Mouse (Mus musculus) kidney, postnatal 0 days (tissue): ENCODE results near the gene Snx20. TPM values are rescaled to one million over a fixed set of nuclear protein-coding genes. Genes with fewer than 3 reads are reported as not detected.

Source experiments
- ATAC-seq: fragments of 200-750 bp; cut with Nextera tagmentation; replicated peaks from 2 replicates; pipeline ENCODE4 v1.8.0; 2017; ENCODE audit warnings: low read depth, moderate number of reproducible peaks, moderate TSS enrichment, moderate library complexity; ENCODE audit not compliant: low FRiP score
- DNase-seq: peaks from one replicate; pipeline ENCODE4 v3.0.0-alpha.2; 2016; ENCODE audit warnings: low spot score
- H3K27ac ChIP-seq: fragments of 300-500 bp; sonication (generic); 2 replicates; pipeline ENCODE4 v1.5.1; 2014; ENCODE audit warnings: mild to moderate bottlenecking
- H3K27me3 ChIP-seq: fragments of 300-500 bp; sonication (generic); 2 replicates; pipeline ENCODE4 v1.6.1; 2014; ENCODE audit warnings: low read length, mixed read lengths; ENCODE audit not compliant: insufficient read depth
- H3K36me3 ChIP-seq: fragments of 300-500 bp; sonication (generic); 2 replicates; pipeline ENCODE4 v1.6.1; 2014; ENCODE audit warnings: low read length, mixed read lengths; ENCODE audit not compliant: insufficient read depth
- H3K4me1 ChIP-seq: fragments of 300-500 bp; sonication (generic); replicated peaks from 2 replicates; pipeline ENCODE4 v1.6.1; 2014; ENCODE audit warnings: antibody characterized with exemption, low read length, mixed read lengths; ENCODE audit not compliant: insufficient read depth
- H3K4me2 ChIP-seq: fragments of 300-500 bp; sonication (generic); 2 replicates; pipeline ENCODE4 v1.6.1; 2014; ENCODE audit warnings: mild to moderate bottlenecking, low read length, moderate library complexity, mixed read lengths
- H3K4me3 ChIP-seq: fragments of 300-500 bp; sonication (generic); replicated peaks from 2 replicates; pipeline ENCODE4 v1.5.1; 2014; ENCODE audit warnings: low read depth, low read length
- H3K9ac ChIP-seq: fragments of 300-500 bp; sonication (generic); 2 replicates; pipeline ENCODE4 v1.6.1; 2014; ENCODE audit warnings: low read depth, low read length
- H3K9me3 ChIP-seq: fragments of 300-500 bp; sonication (generic); replicated peaks from 2 replicates; pipeline ENCODE4 v1.6.1; 2016; ENCODE audit warnings: low read length, inconsistent platforms, mixed read lengths
- CTCF ChIP-seq: IDR thresholded peaks from 2 replicates; pipeline ENCODE4 v1.5.1; 2016; ENCODE audit warnings: antibody characterized with exemption, low read depth, mild to moderate bottlenecking, moderate library complexity
- WGBS: fragments of 180-500 bp; shearing (Covaris S2); extraction: QIAGEN DNeasy Blood & Tissue Kit; methylation state at CpG from one replicate; pipeline ENCODE4 v1.1.7; 2014; 5-methylcytosine and 5-hydroxymethylcytosine counted together
- polyA plus RNA-seq: library from polyadenylated mRNA; unstranded; fragments of >200 nt; fragmentation: Nextera tagmentation; extraction: Ambion mirVana; gene quantifications from 2 replicates; pipeline ENCODE4 v1.2.1, GENCODE M21; 2015

The Snx20 gene
- polyA plus RNA-seq, 1 experiment from 2014 or later: 3.0 TPM

GRCm38 (mm10) chr8:88673859-88674258 is 37.9 kb upstream of the Snx20 start:
- no peak for TF ChIP-seq CTCF
- H3K27me3 ChIP-seq: no peaks in the 10 kb centered on the region
- no peak overlapping the region for H3K4me3 ChIP-seq
- no peak overlapping the region for H3K9ac ChIP-seq
- no peak overlapping the region for H3K4me2 ChIP-seq
- no peaks in the 10 kb centered on the region for H3K9me3 ChIP-seq
- no peak for ATAC-seq
- no peaks in the 10 kb centered on the region for H3K4me1 ChIP-seq
- no peak overlapping the region for H3K27ac ChIP-seq
- WGBS: 66% methylated on average over 5 of the region's 5 CpGs
- no peaks in the 10 kb centered on the region for H3K36me3 ChIP-seq
- DNase-seq: no peak

- Histone ChIP-seq H3K9me3 (no peaks in the 10 kb centered on the region), H3K4me2 (no peak overlapping the region), H3K9ac (no peak overlapping the region), H3K4me1 (no peaks in the 10 kb centered on the region), H3K27me3 (no peaks in the 10 kb centered on the region), H3K27ac (no peak overlapping the region), H3K4me3 (no peak overlapping the region), H3K36me3 (no peaks in the 10 kb centered on the region)
- ATAC-seq (no peak), DNase-seq (no peak)
- no peak for TF ChIP-seq CTCF
- 67% methylated on average over 10 of the region's 10 CpGs for WGBS
Measured at GRCm38 (mm10) chr8:88671575-88671974, 35.6 kb upstream of the Snx20 start.

GRCm38 (mm10) chr8:88670782-88671181 is 34.9 kb upstream of the Snx20 start:
- H3K4me1 ChIP-seq: 0 out of 2 replicates have a peak, but pooled peaks cover 5% of the 10 kb centered on the region
- no peak overlapping the region for H3K4me2 ChIP-seq
- H3K36me3 ChIP-seq: no peaks in the 10 kb centered on the region
- H3K4me3 ChIP-seq: no peak overlapping the region
- no peaks in the 10 kb centered on the region for H3K27me3 ChIP-seq
- H3K9me3 ChIP-seq: no peaks in the 10 kb centered on the region
- ATAC-seq: no peak
- no peak overlapping the region for H3K27ac ChIP-seq
- TF ChIP-seq CTCF: no peak
- DNase-seq: no peak
- no peak overlapping the region for H3K9ac ChIP-seq
- WGBS: 57% methylated on average over 6 of the region's 6 CpGs

GRCm38 (mm10) chr8:88668400-88669086 is 32.6 kb upstream of the Snx20 start:
- peaks cover 5% of the 10 kb centered on the region; the same call in 1 of the 2 replicates for H3K4me1 ChIP-seq
- no peaks in the 10 kb centered on the region for H3K9me3 ChIP-seq
- H3K4me3 ChIP-seq: no peak overlapping the region
- no peak for TF ChIP-seq CTCF
- H3K36me3 ChIP-seq: no peaks in the 10 kb centered on the region
- DNase-seq (peak; percentile 81), ATAC-seq (0 out of 2 replicates have a peak, but pooled peaks have one; percentile 31)
- H3K27ac ChIP-seq: no peak overlapping the region
- no peak overlapping the region for H3K9ac ChIP-seq
- no peak overlapping the region for H3K4me2 ChIP-seq
- WGBS: 51% methylated on average over 14 of the region's 14 CpGs
- H3K27me3 ChIP-seq: no peaks in the 10 kb centered on the region

GRCm38 (mm10) chr8:88666435-88666834 is 30.5 kb upstream of the Snx20 start:
- H3K9ac ChIP-seq: no peak overlapping the region
- H3K9me3 ChIP-seq: no peaks in the 10 kb centered on the region
- ATAC-seq: no peak
- no peak overlapping the region for H3K4me3 ChIP-seq
- peak; percentile 61 for DNase-seq
- H3K27ac ChIP-seq: no peak overlapping the region
- WGBS: 36% methylated on average over 1 of the region's 1 CpGs
- no peaks in the 10 kb centered on the region for H3K27me3 ChIP-seq
- peaks cover 5% of the 10 kb centered on the region; the same call in 1 of the 2 replicates for H3K4me1 ChIP-seq
- no peak overlapping the region for H3K4me2 ChIP-seq
- no peak for TF ChIP-seq CTCF
- H3K36me3 ChIP-seq: no peaks in the 10 kb centered on the region

GRCm38 (mm10) chr8:88664947-88665346 is 29.0 kb upstream of the Snx20 start:
- no peak for ATAC-seq
- Histone ChIP-seq H3K9ac (no peak overlapping the region), H3K27ac (no peak overlapping the region), H3K4me1 (peaks cover 5% of the 10 kb centered on the region; the same call in 1 of the 2 replicates), H3K27me3 (no peaks in the 10 kb centered on the region), H3K4me3 (no peak overlapping the region), H3K4me2 (no peak overlapping the region), H3K9me3 (no peaks in the 10 kb centered on the region), H3K36me3 (no peaks in the 10 kb centered on the region)
- TF ChIP-seq CTCF: no peak
- 88% methylated on average over 19 of the region's 19 CpGs for WGBS
- no peak for DNase-seq
